Mouse (Mus musculus) kidney, postnatal 0 days (tissue): Measurements from ENCODE around the gene Rpl7l1. TPM values are rescaled to one million over a fixed set of nuclear protein-coding genes. Genes with fewer than 3 reads are reported as not detected.

Experiments used
- ATAC-seq: fragments of 200-750 bp; cut with Nextera tagmentation; replicated peaks from 2 replicates; pipeline ENCODE4 v1.8.0; 2017; ENCODE audit warnings: low read depth, moderate number of reproducible peaks, moderate TSS enrichment, moderate library complexity; ENCODE audit not compliant: low FRiP score
- DNase-seq: peaks from one replicate; pipeline ENCODE4 v3.0.0-alpha.2; 2016; ENCODE audit warnings: low spot score
- H3K27ac ChIP-seq: fragments of 300-500 bp; sonication (generic); 2 replicates; pipeline ENCODE4 v1.5.1; 2014; ENCODE audit warnings: mild to moderate bottlenecking
- H3K27me3 ChIP-seq: fragments of 300-500 bp; sonication (generic); 2 replicates; pipeline ENCODE4 v1.6.1; 2014; ENCODE audit warnings: low read length, mixed read lengths; ENCODE audit not compliant: insufficient read depth
- H3K36me3 ChIP-seq: fragments of 300-500 bp; sonication (generic); 2 replicates; pipeline ENCODE4 v1.6.1; 2014; ENCODE audit warnings: low read length, mixed read lengths; ENCODE audit not compliant: insufficient read depth
- H3K4me1 ChIP-seq: fragments of 300-500 bp; sonication (generic); replicated peaks from 2 replicates; pipeline ENCODE4 v1.6.1; 2014; ENCODE audit warnings: antibody characterized with exemption, low read length, mixed read lengths; ENCODE audit not compliant: insufficient read depth
- H3K4me2 ChIP-seq: fragments of 300-500 bp; sonication (generic); 2 replicates; pipeline ENCODE4 v1.6.1; 2014; ENCODE audit warnings: mild to moderate bottlenecking, low read length, moderate library complexity, mixed read lengths
- H3K4me3 ChIP-seq: fragments of 300-500 bp; sonication (generic); replicated peaks from 2 replicates; pipeline ENCODE4 v1.5.1; 2014; ENCODE audit warnings: low read depth, low read length
- H3K9ac ChIP-seq: fragments of 300-500 bp; sonication (generic); 2 replicates; pipeline ENCODE4 v1.6.1; 2014; ENCODE audit warnings: low read depth, low read length
- H3K9me3 ChIP-seq: fragments of 300-500 bp; sonication (generic); replicated peaks from 2 replicates; pipeline ENCODE4 v1.6.1; 2016; ENCODE audit warnings: low read length, inconsistent platforms, mixed read lengths
- CTCF ChIP-seq: IDR thresholded peaks from 2 replicates; pipeline ENCODE4 v1.5.1; 2016; ENCODE audit warnings: antibody characterized with exemption, low read depth, mild to moderate bottlenecking, moderate library complexity
- WGBS: fragments of 180-500 bp; shearing (Covaris S2); extraction: QIAGEN DNeasy Blood & Tissue Kit; methylation state at CpG from one replicate; pipeline ENCODE4 v1.1.7; 2014; 5-methylcytosine and 5-hydroxymethylcytosine counted together
- polyA plus RNA-seq: library from polyadenylated mRNA; unstranded; fragments of >200 nt; fragmentation: Nextera tagmentation; extraction: Ambion mirVana; gene quantifications from 2 replicates; pipeline ENCODE4 v1.2.1, GENCODE M21; 2015

Rpl7l1 gene
- polyA plus RNA-seq, 1 experiment from 2014 or later = 138 TPM

DNA sequence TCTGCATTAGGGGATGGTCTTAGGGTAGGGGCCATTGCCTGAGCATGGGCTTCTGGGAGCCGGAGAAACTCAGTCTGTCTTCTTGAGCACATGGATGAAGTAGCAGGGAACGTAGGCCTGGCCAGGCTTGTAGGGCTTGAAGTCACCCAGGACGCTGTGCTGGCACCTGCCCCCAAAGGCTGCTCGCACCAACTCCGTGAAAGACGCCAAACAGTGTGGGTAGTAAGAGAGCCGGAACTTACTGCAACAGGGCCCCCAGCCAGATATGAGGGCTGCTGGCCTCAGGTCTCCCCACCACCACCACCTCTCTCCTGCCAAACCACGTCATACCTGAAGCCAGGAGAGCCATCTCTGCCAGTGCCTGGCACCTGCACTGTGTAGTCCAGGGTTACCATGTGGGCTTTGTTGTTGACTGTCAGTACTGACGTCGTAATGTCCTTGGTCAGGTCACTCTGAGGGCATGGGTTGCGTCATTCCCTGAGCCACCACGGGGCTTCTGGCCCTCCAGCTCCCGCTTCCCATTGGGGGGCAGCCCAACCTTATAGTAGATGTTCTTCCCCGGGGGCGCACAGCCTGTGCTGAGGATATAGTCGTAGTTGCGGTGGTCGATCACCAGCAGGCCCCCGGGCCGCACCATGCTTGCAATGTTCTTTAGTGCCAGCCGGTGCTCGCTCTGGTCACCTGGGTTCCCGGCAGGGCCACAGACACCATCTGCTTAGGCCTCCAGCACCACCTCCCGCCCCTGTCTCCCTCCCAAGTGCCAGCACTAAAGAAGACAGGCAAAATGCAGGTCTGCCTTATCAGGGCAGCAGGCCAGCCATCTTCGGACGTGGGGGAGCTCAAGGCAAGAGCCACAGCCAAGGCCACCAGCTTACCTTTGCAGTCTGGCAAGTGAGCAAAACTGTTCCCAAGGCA lies 56.5 kb downstream of the Rpl7l1 start:
- Histone ChIP-seq H3K4me1 (no peaks in the 10 kb centered on the region), H3K9me3 (no peaks in the 10 kb centered on the region), H3K27me3 (no peaks in the 10 kb centered on the region), H3K27ac (no peak overlapping the region), H3K36me3 (peaks cover 23% of the 10 kb centered on the region; the same call in 1 of the 2 replicates), H3K9ac (no peak overlapping the region), H3K4me3 (no peak overlapping the region), H3K4me2 (no peak overlapping the region)
- DNase-seq (no peak), ATAC-seq (no peak)
- no peak for TF ChIP-seq CTCF
- 92% methylated on average over 26 of the region's 26 CpGs for WGBS

DNA sequence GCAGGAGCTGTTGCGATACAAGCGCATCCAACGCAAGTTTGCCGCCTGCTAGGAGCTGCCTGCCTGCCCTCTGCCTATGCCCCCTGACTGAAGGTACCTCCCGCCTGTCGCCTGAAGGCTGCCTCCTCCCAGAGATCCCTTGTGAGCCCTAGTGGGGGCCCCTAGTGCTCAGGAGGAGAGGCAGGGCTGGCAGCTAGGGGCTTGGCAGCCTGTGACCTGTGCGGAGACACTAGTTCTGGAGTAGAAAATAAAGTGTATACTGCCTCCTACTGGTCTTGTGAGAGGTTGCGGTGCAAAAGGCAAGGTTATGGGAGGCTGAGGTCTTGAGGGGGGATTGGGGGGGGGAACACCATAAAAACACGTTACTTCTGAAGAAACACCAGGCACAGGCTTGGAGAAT lies 57.2 kb downstream of the Rpl7l1 start:
- Histone ChIP-seq H3K9me3 (no peaks in the 10 kb centered on the region), H3K4me3 (no peak overlapping the region), H3K27ac (no peak overlapping the region), H3K9ac (no peak overlapping the region), H3K36me3 (peaks cover 23% of the 10 kb centered on the region; the same call in 1 of the 2 replicates), H3K4me1 (no peaks in the 10 kb centered on the region), H3K4me2 (no peak overlapping the region), H3K27me3 (no peaks in the 10 kb centered on the region)
- no peak; the same call in 1 of the 2 replicates for ATAC-seq
- peak; percentile 80 for DNase-seq
- 51% methylated on average over 9 of the region's 9 CpGs for WGBS
- peak; percentile 69 for TF ChIP-seq CTCF

DNA sequence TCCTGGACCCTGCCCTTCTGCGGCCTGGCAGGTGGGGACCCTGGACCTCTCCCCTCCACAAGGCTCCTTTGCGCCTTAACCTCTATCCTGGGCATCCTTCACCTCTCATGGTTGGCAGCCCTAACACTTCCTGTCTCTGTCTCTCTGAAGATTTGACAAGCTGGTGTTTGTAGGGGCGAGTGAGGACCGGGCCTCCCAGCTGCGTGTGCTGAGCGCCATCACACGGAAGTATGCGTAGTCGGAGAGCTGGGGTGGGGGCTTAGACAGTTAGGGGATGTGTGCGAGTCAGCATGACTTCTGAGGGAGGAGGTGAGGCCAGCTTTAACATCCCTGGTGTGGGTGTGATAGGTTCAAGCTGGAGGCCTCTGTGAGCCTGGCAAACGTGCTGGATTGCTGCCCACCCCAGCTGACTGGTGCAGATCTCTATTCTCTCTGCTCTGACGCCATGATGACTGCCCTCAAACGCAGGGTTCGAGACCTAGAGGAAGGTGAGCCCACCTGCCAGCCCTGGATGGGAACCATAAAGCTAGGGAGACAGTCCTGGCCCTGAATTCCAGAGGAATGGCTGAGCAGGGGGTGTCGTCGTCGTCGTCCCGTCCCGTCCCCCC lies 57.9 kb downstream of the Rpl7l1 start:
- H3K9ac ChIP-seq = no peak overlapping the region
- TF ChIP-seq CTCF = no peak
- H3K27me3 ChIP-seq = no peaks in the 10 kb centered on the region
- peaks cover 23% of the 10 kb centered on the region; the same call in 1 of the 2 replicates for H3K36me3 ChIP-seq
- H3K4me2 ChIP-seq = no peak overlapping the region
- ATAC-seq (no peak), DNase-seq (no peak)
- H3K4me1 ChIP-seq = no peaks in the 10 kb centered on the region
- no peak overlapping the region for H3K4me3 ChIP-seq
- H3K27ac ChIP-seq = no peak overlapping the region
- H3K9me3 ChIP-seq = no peaks in the 10 kb centered on the region
- 81% methylated on average over 15 of the region's 20 CpGs for WGBS

Other genes starting within 250 kb of the Rpl7l1 start
- 6.0 and 6.5 TPM in 2 replicates for gene Cul9, start 236.3 kb downstream of the Rpl7l1 start, polyA plus RNA-seq
- 5.5 and 6.0 TPM in 2 replicates for gene Srf, start 226.5 kb downstream of the Rpl7l1 start, polyA plus RNA-seq
- gene Ptk7, start 153.2 kb downstream of the Rpl7l1 start, polyA plus RNA-seq = 94.0 and 103 TPM in 2 replicates
- gene Klc4, start 136.7 kb downstream of the Rpl7l1 start, polyA plus RNA-seq = 47.6 and 50.4 TPM in 2 replicates
- gene Mrpl2, start 136.4 kb downstream of the Rpl7l1 start, polyA plus RNA-seq = 144 and 157 TPM in 2 replicates
- gene Cul7, start 132.3 kb downstream of the Rpl7l1 start, polyA plus RNA-seq = 29.0 and 33.3 TPM in 2 replicates
- gene Rrp36, start 108.3 kb downstream of the Rpl7l1 start, polyA plus RNA-seq = 44.4 and 47.2 TPM in 2 replicates
- gene Mea1, start 103.9 kb downstream of the Rpl7l1 start, polyA plus RNA-seq = 131 and 135 TPM in 2 replicates
- gene Klhdc3, start 101.8 kb downstream of the Rpl7l1 start, polyA plus RNA-seq = 104 and 114 TPM in 2 replicates
- gene Ppp2r5d, start 77.6 kb downstream of the Rpl7l1 start, polyA plus RNA-seq = 51.0 and 52.5 TPM in 2 replicates
- 20.5 and 25.6 TPM in 2 replicates for gene Pex6, start 71.2 kb downstream of the Rpl7l1 start, polyA plus RNA-seq
- 9.0 and 10.6 TPM in 2 replicates for gene Gnmt, start 53.5 kb downstream of the Rpl7l1 start, polyA plus RNA-seq
- 59.9 and 64.7 TPM in 2 replicates for gene Cnpy3, start 30.5 kb downstream of the Rpl7l1 start, polyA plus RNA-seq
- 0.12 and 0.14 TPM in 2 replicates for gene Ptcra, start 19.0 kb downstream of the Rpl7l1 start, polyA plus RNA-seq
- 143 and 151 TPM in 2 replicates for gene 2310039H08Rik, start 10.0 kb downstream of the Rpl7l1 start, polyA plus RNA-seq
- 2.9 and 4.1 TPM in 2 replicates for gene Bicral, start 75.8 kb upstream of the Rpl7l1 start, polyA plus RNA-seq
- gene Tbcc, start 108.0 kb upstream of the Rpl7l1 start, polyA plus RNA-seq = 58.2 and 71.4 TPM in 2 replicates
- gene Prph2, start 127.8 kb upstream of the Rpl7l1 start, polyA plus RNA-seq = 0.11 and 0.16 TPM in 2 replicates
- gene Ubr2, start 227.9 kb upstream of the Rpl7l1 start, polyA plus RNA-seq = 11.9 TPM in 2 replicates